Mouse (Mus musculus) ovary, postnatal 10 days (tissue): Measurements from ENCODE around the gene Cryl1.

ENCODE experiments used
- DNase-seq: peaks from one replicate; pipeline ENCODE4 v3.0.0; 2022; ENCODE audit warnings: low spot score

Cryl1 gene

GRCm38 (mm10) chr14:57372348-57373102 is 25.8 kb downstream of the Cryl1 start:
- peak; percentile 20 for DNase-seq

GRCm38 (mm10) chr14:57367327-57367726 is 31.0 kb downstream of the Cryl1 start:
- no peak for DNase-seq

- DNase-seq: no peak
Observed at GRCm38 (mm10) chr14:57366724-57367123, 31.6 kb downstream of the Cryl1 start.

GRCm38 (mm10) chr14:57365341-57365740 is 33.0 kb downstream of the Cryl1 start:
- DNase-seq: no peak

- DNase-seq: no peak
Observed at GRCm38 (mm10) chr14:57363833-57364232, 34.5 kb downstream of the Cryl1 start.

GRCm38 (mm10) chr14:57362726-57363660 is 35.3 kb downstream of the Cryl1 start:
- DNase-seq: peak; percentile 22

GRCm38 (mm10) chr14:57357030-57357429 is 41.3 kb downstream of the Cryl1 start:
- DNase-seq: no peak

- DNase-seq: no peak
Observed at GRCm38 (mm10) chr14:57351521-57352235, 46.7 kb downstream of the Cryl1 start.

GRCm38 (mm10) chr14:57349955-57350354 is 48.4 kb downstream of the Cryl1 start:
- DNase-seq: no peak

- no peak for DNase-seq
Observed at GRCm38 (mm10) chr14:57348155-57348554, 50.2 kb downstream of the Cryl1 start.

- DNase-seq: no peak
Observed at GRCm38 (mm10) chr14:57346135-57346534, 52.2 kb downstream of the Cryl1 start.

GRCm38 (mm10) chr14:57344781-57345492 is 53.4 kb downstream of the Cryl1 start:
- no peak for DNase-seq

- DNase-seq: no peak
Observed at GRCm38 (mm10) chr14:57343057-57343750, 55.1 kb downstream of the Cryl1 start.

GRCm38 (mm10) chr14:57342316-57343055 is 55.8 kb downstream of the Cryl1 start:
- DNase-seq: no peak

- no peak for DNase-seq
Observed at GRCm38 (mm10) chr14:57338666-57339065, 59.7 kb downstream of the Cryl1 start.

GRCm38 (mm10) chr14:57334833-57335232 is 63.5 kb downstream of the Cryl1 start:
- DNase-seq: no peak

- DNase-seq: no peak
Observed at GRCm38 (mm10) chr14:57332503-57332902, 65.8 kb downstream of the Cryl1 start.

GRCm38 (mm10) chr14:57331097-57331496 is 67.2 kb downstream of the Cryl1 start:
- no peak for DNase-seq

GRCm38 (mm10) chr14:57329600-57329999 is 68.7 kb downstream of the Cryl1 start:
- DNase-seq: no peak

- no peak for DNase-seq
Observed at GRCm38 (mm10) chr14:57326771-57327170, 71.6 kb downstream of the Cryl1 start.
